Mouse (Mus musculus) liver, embryonic 12.5 days (tissue): ENCODE results near the gene Stk24. TPM values are rescaled to one million over a fixed set of nuclear protein-coding genes. Genes with fewer than 3 reads are reported as not detected.

ENCODE experiments used
- ATAC-seq: fragments of 200-750 bp; cut with Nextera tagmentation; 2 replicates; pipeline ENCODE4 v1.8.0; 2017; ENCODE audit warnings: moderate number of reproducible peaks, mild to moderate bottlenecking, moderate library complexity
- H3K27ac ChIP-seq: fragments of 300-500 bp; sonication (generic); 2 replicates; pipeline ENCODE4 v1.5.1; 2016; ENCODE audit warnings: mild to moderate bottlenecking
- H3K27me3 ChIP-seq: fragments of 300-500 bp; sonication (generic); replicated peaks from 2 replicates; pipeline ENCODE4 v1.6.1; 2016; ENCODE audit warnings: mild to moderate bottlenecking, moderate library complexity
- H3K36me3 ChIP-seq: fragments of 300-500 bp; sonication (generic); 2 replicates; pipeline ENCODE4 v1.6.1; 2016; ENCODE audit warnings: mild to moderate bottlenecking, moderate library complexity
- H3K4me1 ChIP-seq: fragments of 300-500 bp; sonication (generic); 2 replicates; pipeline ENCODE4 v1.6.1; 2016
- H3K4me2 ChIP-seq: fragments of 300-500 bp; sonication (generic); 2 replicates; pipeline ENCODE4 v1.6.1; 2016; ENCODE audit warnings: mild to moderate bottlenecking, moderate library complexity
- H3K4me3 ChIP-seq: fragments of 300-500 bp; sonication (generic); 2 replicates; pipeline ENCODE4 v1.5.1; 2016; ENCODE audit warnings: mild to moderate bottlenecking, moderate library complexity
- H3K9ac ChIP-seq: fragments of 300-500 bp; sonication (generic); 2 replicates; pipeline ENCODE4 v1.6.1; 2016; ENCODE audit warnings: mild to moderate bottlenecking, moderate library complexity
- H3K9me3 ChIP-seq: fragments of 300-500 bp; sonication (generic); replicated peaks from 2 replicates; pipeline ENCODE4 v1.6.1; 2016; ENCODE audit warnings: mild to moderate bottlenecking, moderate library complexity
- WGBS: fragments of 180-500 bp; shearing (Covaris S2); methylation state at CpG from one replicate; pipeline ENCODE4 v1.1.7; 2016; ENCODE audit not compliant: insufficient replicate concordance; 5-methylcytosine and 5-hydroxymethylcytosine counted together
- polyA plus RNA-seq: library from polyadenylated mRNA; unstranded; fragments of >200 nt; fragmentation: Nextera tagmentation; extraction: Ambion mirVana; gene quantifications from 2 replicates; pipeline ENCODE4 v1.2.1, GENCODE M21; 2016

The Stk24 gene
- polyA plus RNA-seq, 1 experiment from 2014 or later, result 56.8 TPM

GRCm38 (mm10) chr14:121324521-121325330, 55.1 kb downstream of the Stk24 start:
- Histone ChIP-seq H3K4me1 (peaks cover 86% of the 10 kb centered on the region), H3K9ac (no peak overlapping the region), H3K4me2 (no peak overlapping the region), H3K36me3 (peaks cover 9% of the 10 kb centered on the region; the same call in 1 of the 2 replicates), H3K9me3 (no peaks in the 10 kb centered on the region), H3K4me3 (no peak overlapping the region), H3K27ac (no peak overlapping the region), H3K27me3 (no peaks in the 10 kb centered on the region)
- no peak for ATAC-seq
- WGBS, result 68% methylated on average over 17 of the region's 17 CpGs

- no peak for ATAC-seq
- Histone ChIP-seq H3K4me3 (no peak overlapping the region), H3K4me2 (no peak overlapping the region), H3K27ac (no peak overlapping the region), H3K27me3 (no peaks in the 10 kb centered on the region), H3K9ac (no peak overlapping the region), H3K36me3 (peaks cover 9% of the 10 kb centered on the region; the same call in 1 of the 2 replicates), H3K4me1 (peaks cover 87% of the 10 kb centered on the region), H3K9me3 (no peaks in the 10 kb centered on the region)
- 60% methylated on average over 7 of the region's 7 CpGs for WGBS
Observed at GRCm38 (mm10) chr14:121322641-121323040, 57.2 kb downstream of the Stk24 start.

- 68% methylated on average over 5 of the region's 5 CpGs for whole genome bisulfite sequencing
- Histone ChIP-seq H3K4me1 (peaks cover 85% of the 10 kb centered on the region), H3K4me3 (no peak overlapping the region), H3K36me3 (peaks cover 9% of the 10 kb centered on the region; the same call in 1 of the 2 replicates), H3K4me2 (no peak overlapping the region), H3K9ac (no peak overlapping the region), H3K27ac (no peak overlapping the region), H3K9me3 (no peaks in the 10 kb centered on the region), H3K27me3 (no peaks in the 10 kb centered on the region)
- no peak for ATAC-seq
Observed at GRCm38 (mm10) chr14:121322150-121322549, 57.7 kb downstream of the Stk24 start.

GRCm38 (mm10) chr14:121318382-121318781, 61.4 kb downstream of the Stk24 start:
- no peak overlapping the region for H3K4me3 ChIP-seq
- peaks cover 70% of the 10 kb centered on the region for H3K4me1 ChIP-seq
- no peaks in the 10 kb centered on the region for H3K9me3 ChIP-seq
- H3K27ac ChIP-seq, result no peak overlapping the region
- no peak overlapping the region for H3K9ac ChIP-seq
- no peak overlapping the region for H3K4me2 ChIP-seq
- 20% methylated on average over 5 of the region's 5 CpGs for WGBS
- no peak for ATAC-seq
- peaks cover 9% of the 10 kb centered on the region; the same call in 1 of the 2 replicates for H3K36me3 ChIP-seq
- H3K27me3 ChIP-seq, result no peaks in the 10 kb centered on the region

GRCm38 (mm10) chr14:121317312-121317671, 62.5 kb downstream of the Stk24 start:
- Histone ChIP-seq H3K4me1 (peaks cover 70% of the 10 kb centered on the region), H3K27me3 (no peaks in the 10 kb centered on the region), H3K4me3 (no peak overlapping the region), H3K9me3 (no peaks in the 10 kb centered on the region), H3K4me2 (no peak overlapping the region), H3K36me3 (peaks cover 9% of the 10 kb centered on the region; the same call in 1 of the 2 replicates), H3K27ac (no peak overlapping the region), H3K9ac (no peak overlapping the region)
- 88% methylated on average over 3 of the region's 3 CpGs for WGBS
- no peak for ATAC-seq

GRCm38 (mm10) chr14:121316631-121317311, 63.0 kb downstream of the Stk24 start:
- no peak overlapping the region for H3K9ac ChIP-seq
- no peak overlapping the region for H3K4me3 ChIP-seq
- no peaks in the 10 kb centered on the region for H3K9me3 ChIP-seq
- peaks cover 70% of the 10 kb centered on the region for H3K4me1 ChIP-seq
- no peaks in the 10 kb centered on the region for H3K27me3 ChIP-seq
- 71% methylated on average over 13 of the region's 13 CpGs for WGBS
- peaks cover 5% of the 10 kb centered on the region; the same call in 1 of the 2 replicates for H3K36me3 ChIP-seq
- H3K4me2 ChIP-seq, result no peak overlapping the region
- no peak overlapping the region for H3K27ac ChIP-seq
- ATAC-seq, result no peak

- H3K27me3 ChIP-seq, result no peaks in the 10 kb centered on the region
- H3K4me1 ChIP-seq, result peaks cover 72% of the 10 kb centered on the region
- no peak for ATAC-seq
- 84% methylated on average over 5 of the region's 5 CpGs for WGBS
- H3K9me3 ChIP-seq, result no peaks in the 10 kb centered on the region
- no peak overlapping the region for H3K4me3 ChIP-seq
- H3K27ac ChIP-seq, result no peak overlapping the region
- H3K36me3 ChIP-seq, result peaks cover 4% of the 10 kb centered on the region; the same call in 1 of the 2 replicates
- H3K4me2 ChIP-seq, result no peak overlapping the region
- no peak overlapping the region for H3K9ac ChIP-seq
Observed at GRCm38 (mm10) chr14:121316136-121316535, 63.7 kb downstream of the Stk24 start.

GRCm38 (mm10) chr14:121314934-121315333, 64.9 kb downstream of the Stk24 start:
- Histone ChIP-seq H3K4me3 (no peak overlapping the region), H3K4me2 (no peak overlapping the region), H3K36me3 (no peaks in the 10 kb centered on the region), H3K27ac (no peak overlapping the region), H3K9ac (no peak overlapping the region), H3K4me1 (peaks cover 78% of the 10 kb centered on the region), H3K9me3 (no peaks in the 10 kb centered on the region), H3K27me3 (no peaks in the 10 kb centered on the region)
- ATAC-seq, result no peak
- 75% methylated on average over 3 of the region's 3 CpGs for WGBS

- Histone ChIP-seq H3K4me3 (no peak overlapping the region), H3K9ac (no peak overlapping the region), H3K4me1 (peaks cover 73% of the 10 kb centered on the region), H3K4me2 (no peak overlapping the region), H3K36me3 (no peaks in the 10 kb centered on the region), H3K9me3 (no peaks in the 10 kb centered on the region), H3K27me3 (no peaks in the 10 kb centered on the region), H3K27ac (no peak overlapping the region)
- WGBS, result 88% methylated on average over 10 of the region's 10 CpGs
- ATAC-seq, result no peak
Observed at GRCm38 (mm10) chr14:121313283-121313682, 66.5 kb downstream of the Stk24 start.

GRCm38 (mm10) chr14:121311083-121311482, 68.7 kb downstream of the Stk24 start:
- Histone ChIP-seq H3K4me1 (peaks cover 54% of the 10 kb centered on the region), H3K9me3 (no peaks in the 10 kb centered on the region), H3K27ac (no peak overlapping the region), H3K9ac (no peak overlapping the region), H3K27me3 (no peaks in the 10 kb centered on the region), H3K4me3 (no peak overlapping the region), H3K4me2 (no peak overlapping the region), H3K36me3 (peaks cover 16% of the 10 kb centered on the region)
- WGBS, result 65% methylated on average over 2 of the region's 2 CpGs
- ATAC-seq, result no peak

- WGBS, result 55% methylated on average over 6 of the region's 6 CpGs
- ATAC-seq, result no peak
- no peak overlapping the region for H3K27ac ChIP-seq
Observed at GRCm38 (mm10) chr14:121310325-121311080, 69.3 kb downstream of the Stk24 start.

GRCm38 (mm10) chr14:121309909-121310308, 69.9 kb downstream of the Stk24 start:
- Histone ChIP-seq H3K27ac (no peak overlapping the region), H3K9ac (no peak overlapping the region), H3K36me3 (peaks cover 16% of the 10 kb centered on the region), H3K4me1 (peaks cover 45% of the 10 kb centered on the region), H3K4me2 (no peak overlapping the region), H3K27me3 (no peaks in the 10 kb centered on the region), H3K4me3 (no peak overlapping the region), H3K9me3 (no peaks in the 10 kb centered on the region)
- no peak for ATAC-seq
- WGBS, result 63% methylated on average over 3 of the region's 3 CpGs

More at GRCm38 (mm10) chr14:121310325-121311080, 69.3 kb downstream of the Stk24 start:
- H3K4me3 ChIP-seq, result no peak overlapping the region
- H3K36me3 ChIP-seq, result peaks cover 16% of the 10 kb centered on the region
- no peaks in the 10 kb centered on the region for H3K9me3 ChIP-seq
- H3K9ac ChIP-seq, result no peak overlapping the region
- H3K4me1 ChIP-seq, result peaks cover 48% of the 10 kb centered on the region
- H3K27me3 ChIP-seq, result no peaks in the 10 kb centered on the region
- no peak overlapping the region for H3K4me2 ChIP-seq
